Mouse (Mus musculus): ENCODE measurements around the gene Grik5. TPM values are rescaled to one million over a fixed set of nuclear protein-coding genes. Genes with fewer than 3 reads are reported as not detected.
"Not testable (repeated sequence)": the region's sequence is repeated elsewhere in the genome, so short reads cannot be mapped to it uniquely, and the experiment has no call there.

Grik5 gene
- polyA plus RNA-seq, 1 experiment from 2014 or later, result 7.0 TPM

DNA sequence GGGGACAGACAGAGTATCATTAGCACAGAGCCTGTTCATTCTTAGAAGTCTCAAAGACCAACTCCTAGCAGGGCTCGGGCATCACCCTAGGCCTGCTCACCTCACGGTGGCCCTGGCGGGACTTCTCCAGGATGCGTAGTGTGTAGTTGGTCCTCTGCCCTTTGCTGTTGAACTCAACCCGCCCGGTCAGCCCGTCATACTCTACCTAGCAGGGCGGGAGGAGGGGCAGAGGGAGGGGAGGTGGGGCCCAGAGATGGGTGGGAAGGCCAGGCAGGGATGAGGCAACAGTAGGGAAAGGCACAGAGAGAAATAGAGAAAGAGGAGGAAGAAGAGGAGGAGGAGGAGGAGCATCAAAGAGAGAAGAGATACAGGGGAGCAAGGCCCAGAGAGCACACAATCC lies 13.8 kb downstream of the Grik5 start:
- 84% methylated on average over 8 of the region's 8 CpGs for WGBS

DNA sequence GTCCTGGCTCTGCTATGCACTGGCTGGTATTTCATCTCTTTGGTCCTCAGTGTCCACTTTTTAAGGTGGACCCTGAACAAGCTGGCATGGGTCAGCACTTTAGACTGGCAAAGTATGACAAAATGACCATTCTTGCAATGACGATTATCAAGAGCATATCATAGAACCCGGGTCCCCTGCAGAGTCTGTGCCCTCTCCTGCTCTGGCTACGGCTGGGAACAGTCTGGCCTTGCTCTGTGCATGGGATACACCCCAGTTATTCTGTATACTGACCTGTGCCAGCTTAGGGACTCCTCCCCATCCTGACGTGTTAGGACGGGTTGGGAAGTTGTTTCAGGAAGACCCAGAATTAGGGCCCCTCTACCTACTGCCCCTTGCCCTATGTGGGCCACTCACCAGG lies 14.3 kb downstream of the Grik5 start:
- no peak overlapping the region for H3K4me3 ChIP-seq (ENCODE audit: low read depth, low read length)
- DNase-seq (ENCODE audit: low spot score) (no peak), ATAC-seq (replicated peaks; ENCODE audit: low FRiP score, low TSS enrichment, low read depth) (no peak)
- no peak overlapping the region for H3K9ac ChIP-seq (ENCODE audit: low read length)
- 91% methylated on average over 5 of the region's 5 CpGs for WGBS
- no peaks in the 10 kb centered on the region for H3K4me1 ChIP-seq (replicated peaks; ENCODE audit: control insufficient read depth, insufficient read depth, low read length)
- H3K9me3 ChIP-seq (ENCODE audit: control insufficient read depth, low read length), result no peaks in the 10 kb centered on the region
- no peak overlapping the region for H3K4me2 ChIP-seq (ENCODE audit: low read length)
- peaks cover 90% of the 10 kb centered on the region for H3K36me3 ChIP-seq (ENCODE audit: control insufficient read depth, insufficient read depth, low read length)
- no peaks in the 10 kb centered on the region for H3K27me3 ChIP-seq (replicated peaks; ENCODE audit: control insufficient read depth, insufficient read depth, low read length)
- H3K27ac ChIP-seq (ENCODE audit: low read depth), result no peak overlapping the region

More for the DNA sequence above, 13.8 kb downstream of the Grik5 start:
- Histone ChIP-seq H3K4me2 (ENCODE audit: low read length) (no peak overlapping the region), H3K36me3 (ENCODE audit: control insufficient read depth, insufficient read depth, low read length) (peaks cover 96% of the 10 kb centered on the region), H3K27ac (ENCODE audit: low read depth) (no peak overlapping the region), H3K9me3 (ENCODE audit: control insufficient read depth, low read length) (no peaks in the 10 kb centered on the region), H3K4me3 (ENCODE audit: low read depth, low read length) (no peak overlapping the region), H3K9ac (ENCODE audit: low read length) (no peak overlapping the region), H3K27me3 (replicated peaks; ENCODE audit: control insufficient read depth, insufficient read depth, low read length) (no peaks in the 10 kb centered on the region), H3K4me1 (replicated peaks; ENCODE audit: control insufficient read depth, insufficient read depth, low read length) (no peaks in the 10 kb centered on the region)
- no peak for DNase-seq (ENCODE audit: low spot score)
- no peak for ATAC-seq (replicated peaks; ENCODE audit: low FRiP score, low TSS enrichment, low read depth)

DNA sequence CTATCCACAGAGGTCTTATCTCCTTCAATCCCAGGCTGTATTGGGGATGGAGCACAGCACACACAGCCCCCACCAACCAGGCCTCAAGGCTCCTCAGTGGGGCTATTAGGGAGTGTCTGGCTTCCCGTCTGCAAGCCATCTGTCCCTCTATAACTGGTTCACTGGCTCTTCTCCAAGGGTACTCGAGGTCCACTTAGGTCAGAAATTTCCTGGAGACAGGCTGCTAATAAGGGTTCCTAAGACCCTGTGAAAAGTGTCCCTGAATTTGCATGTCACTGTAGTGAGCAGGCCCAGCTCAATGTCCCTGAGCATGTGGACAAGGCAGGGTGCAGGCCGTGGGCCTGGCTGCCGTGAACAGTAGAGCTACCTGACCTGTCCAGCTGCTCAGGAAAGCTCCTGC lies 15.2 kb downstream of the Grik5 start:
- Histone ChIP-seq H3K9me3 (ENCODE audit: control insufficient read depth, low read length) (no peaks in the 10 kb centered on the region), H3K36me3 (ENCODE audit: control insufficient read depth, insufficient read depth, low read length) (peaks cover 87% of the 10 kb centered on the region), H3K4me1 (replicated peaks; ENCODE audit: control insufficient read depth, insufficient read depth, low read length) (no peaks in the 10 kb centered on the region), H3K4me3 (ENCODE audit: low read depth, low read length) (no peak overlapping the region), H3K4me2 (ENCODE audit: low read length) (no peak overlapping the region), H3K9ac (ENCODE audit: low read length) (no peak overlapping the region), H3K27me3 (replicated peaks; ENCODE audit: control insufficient read depth, insufficient read depth, low read length) (no peaks in the 10 kb centered on the region), H3K27ac (ENCODE audit: low read depth) (no peak overlapping the region)
- DNase-seq (ENCODE audit: low spot score), result no peak
- WGBS, result 65% methylated on average over 4 of the region's 4 CpGs
- ATAC-seq (replicated peaks; ENCODE audit: low FRiP score, low TSS enrichment, low read depth), result no peak

DNA sequence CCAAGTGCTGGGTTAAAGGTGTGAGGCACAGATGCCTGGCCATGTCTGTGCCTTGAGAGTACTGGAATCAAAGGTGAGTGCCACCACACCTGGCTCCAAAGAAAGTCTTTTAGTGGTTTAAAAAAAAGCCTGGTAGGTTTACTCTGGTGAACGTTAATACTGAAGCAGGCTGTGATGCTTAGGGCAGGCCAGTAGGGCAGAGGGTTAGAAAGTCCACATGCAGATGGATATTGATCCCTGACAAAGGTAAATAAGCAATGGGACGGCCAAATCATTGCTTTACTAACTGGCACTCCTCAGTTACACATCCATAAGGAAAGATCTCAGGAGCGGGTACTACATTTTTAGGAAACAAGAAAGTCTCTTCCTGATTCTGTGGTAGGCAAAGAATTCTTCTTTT lies 19.6 kb downstream of the Grik5 start:
- no peak for ATAC-seq (replicated peaks; ENCODE audit: low FRiP score, low TSS enrichment, low read depth)
- Histone ChIP-seq H3K4me3 (ENCODE audit: low read depth, low read length) (no peak overlapping the region), H3K9me3 (ENCODE audit: control insufficient read depth, low read length) (no peaks in the 10 kb centered on the region), H3K27me3 (replicated peaks; ENCODE audit: control insufficient read depth, insufficient read depth, low read length) (no peaks in the 10 kb centered on the region), H3K4me1 (replicated peaks; ENCODE audit: control insufficient read depth, insufficient read depth, low read length) (no peaks in the 10 kb centered on the region), H3K36me3 (ENCODE audit: control insufficient read depth, insufficient read depth, low read length) (peaks cover 70% of the 10 kb centered on the region), H3K9ac (ENCODE audit: low read length) (no peak overlapping the region), H3K4me2 (ENCODE audit: low read length) (no peak overlapping the region), H3K27ac (ENCODE audit: low read depth) (no peak overlapping the region)
- 71% methylated on average over 3 of the region's 3 CpGs for WGBS
- no peak for DNase-seq (ENCODE audit: low spot score)

DNA sequence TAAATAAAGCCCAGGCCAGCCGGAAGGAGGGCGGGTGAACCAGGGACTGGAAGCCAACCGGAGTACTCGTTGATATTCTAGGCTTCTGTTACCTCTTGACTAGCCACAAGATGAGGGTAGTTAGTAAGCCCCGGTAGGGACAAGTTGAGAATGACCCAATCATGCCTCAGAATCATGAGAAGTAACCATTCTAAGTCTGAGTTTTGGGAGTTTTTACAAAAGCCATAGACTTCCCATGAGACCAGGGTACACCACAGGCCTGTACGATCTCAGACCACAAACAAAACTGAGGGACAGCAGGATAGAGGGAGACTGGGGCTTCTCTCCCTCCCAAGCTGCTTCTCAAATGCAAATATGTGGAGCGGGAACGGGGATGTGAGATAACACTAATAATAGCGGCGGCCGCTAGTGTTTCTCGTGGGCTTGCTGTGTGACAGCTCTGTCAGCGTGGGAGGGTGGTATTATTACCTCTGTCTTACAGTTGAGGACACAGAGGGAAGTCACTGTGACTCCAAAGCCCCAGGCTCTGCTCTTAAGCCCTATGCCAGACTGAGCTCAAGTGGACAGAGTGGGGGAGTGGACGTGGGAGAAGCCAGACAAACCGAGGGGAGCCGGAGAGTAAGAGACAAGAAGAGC lies 22.7 kb downstream of the Grik5 start:
- Histone ChIP-seq H3K36me3 (ENCODE audit: control insufficient read depth, insufficient read depth, low read length) (peaks cover 63% of the 10 kb centered on the region), H3K9me3 (ENCODE audit: control insufficient read depth, low read length) (no peaks in the 10 kb centered on the region)
- WGBS, result 82% methylated on average over 16 of the region's 16 CpGs

DNA sequence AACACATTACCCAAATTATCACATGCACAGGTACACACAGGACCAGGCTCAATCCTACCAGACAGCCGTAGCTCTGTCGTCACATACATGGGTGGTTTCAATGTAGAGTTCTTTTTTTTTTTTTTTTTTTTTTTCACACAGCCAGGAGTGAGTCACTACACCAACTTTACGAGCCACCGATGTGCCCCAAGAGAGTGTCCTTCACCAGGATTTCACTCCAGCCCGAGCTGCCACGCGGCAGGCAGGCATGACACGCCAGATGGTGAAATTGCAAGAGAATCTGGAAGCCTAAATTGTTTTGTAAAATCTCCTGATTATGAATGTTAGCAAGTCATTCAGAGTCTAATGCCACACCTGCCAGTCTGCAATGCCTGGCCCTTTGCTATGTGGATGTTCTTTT lies 24.8 kb downstream of the Grik5 start:
- H3K4me3 ChIP-seq (ENCODE audit: low read depth, low read length), result no peak overlapping the region
- no peak for ATAC-seq (replicated peaks; ENCODE audit: low FRiP score, low TSS enrichment, low read depth)
- H3K36me3 ChIP-seq (ENCODE audit: control insufficient read depth, insufficient read depth, low read length), result peaks cover 65% of the 10 kb centered on the region
- H3K4me1 ChIP-seq (replicated peaks; ENCODE audit: control insufficient read depth, insufficient read depth, low read length), result no peaks in the 10 kb centered on the region
- no peaks in the 10 kb centered on the region for H3K27me3 ChIP-seq (replicated peaks; ENCODE audit: control insufficient read depth, insufficient read depth, low read length)
- WGBS, result 92% methylated on average over 8 of the region's 8 CpGs
- H3K9me3 ChIP-seq (ENCODE audit: control insufficient read depth, low read length), result no peaks in the 10 kb centered on the region
- H3K4me2 ChIP-seq (ENCODE audit: low read length), result no peak overlapping the region
- no peak for DNase-seq (ENCODE audit: low spot score)
- H3K27ac ChIP-seq (ENCODE audit: low read depth), result no peak overlapping the region
- no peak overlapping the region for H3K9ac ChIP-seq (ENCODE audit: low read length)

More for the DNA sequence above, 22.7 kb downstream of the Grik5 start:
- no peak overlapping the region for H3K27ac ChIP-seq (ENCODE audit: low read depth)
- H3K9ac ChIP-seq (ENCODE audit: low read length), result no peak overlapping the region
- H3K4me2 ChIP-seq (ENCODE audit: low read length), result no peak overlapping the region
- no peaks in the 10 kb centered on the region for H3K27me3 ChIP-seq (replicated peaks; ENCODE audit: control insufficient read depth, insufficient read depth, low read length)
- ATAC-seq (replicated peaks; ENCODE audit: low FRiP score, low TSS enrichment, low read depth), result no peak
- no peak for DNase-seq (ENCODE audit: low spot score)
- H3K4me1 ChIP-seq (replicated peaks; ENCODE audit: control insufficient read depth, insufficient read depth, low read length), result no peaks in the 10 kb centered on the region
- no peak overlapping the region for H3K4me3 ChIP-seq (ENCODE audit: low read depth, low read length)

DNA sequence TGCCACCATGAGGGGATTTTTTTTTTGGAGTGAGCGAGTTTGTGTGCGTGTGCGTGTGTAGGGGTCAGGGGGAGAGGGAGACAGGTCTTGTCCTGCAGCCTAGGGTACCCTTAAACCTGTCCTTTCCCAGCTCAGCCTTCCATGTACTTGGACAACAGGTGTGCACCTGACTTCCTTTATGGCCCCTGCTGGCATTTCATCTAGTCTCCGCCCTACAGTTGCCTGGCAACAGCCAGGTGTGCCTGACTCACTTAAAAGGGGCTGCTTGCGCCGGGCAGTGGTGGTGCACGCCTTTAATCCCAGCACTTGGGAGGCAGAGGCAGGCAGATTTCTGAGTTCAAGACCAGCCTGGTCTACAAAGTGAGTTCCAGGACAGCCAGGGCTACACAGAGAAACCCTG lies 27.5 kb downstream of the Grik5 start:
- not testable (repeated sequence) for H3K4me2 ChIP-seq (ENCODE audit: low read length); H3K4me3 ChIP-seq (ENCODE audit: low read depth, low read length); H3K9ac ChIP-seq (ENCODE audit: low read length); H3K4me1 ChIP-seq (replicated peaks; ENCODE audit: control insufficient read depth, insufficient read depth, low read length); H3K27ac ChIP-seq (ENCODE audit: low read depth); H3K9me3 ChIP-seq (ENCODE audit: control insufficient read depth, low read length); ATAC-seq (replicated peaks; ENCODE audit: low FRiP score, low TSS enrichment, low read depth); DNase-seq (ENCODE audit: low spot score); H3K27me3 ChIP-seq (replicated peaks; ENCODE audit: control insufficient read depth, insufficient read depth, low read length)
- 80% methylated on average over 7 of the region's 7 CpGs for WGBS
- peaks cover 66% of the 10 kb centered on the region for H3K36me3 ChIP-seq (ENCODE audit: control insufficient read depth, insufficient read depth, low read length)

DNA sequence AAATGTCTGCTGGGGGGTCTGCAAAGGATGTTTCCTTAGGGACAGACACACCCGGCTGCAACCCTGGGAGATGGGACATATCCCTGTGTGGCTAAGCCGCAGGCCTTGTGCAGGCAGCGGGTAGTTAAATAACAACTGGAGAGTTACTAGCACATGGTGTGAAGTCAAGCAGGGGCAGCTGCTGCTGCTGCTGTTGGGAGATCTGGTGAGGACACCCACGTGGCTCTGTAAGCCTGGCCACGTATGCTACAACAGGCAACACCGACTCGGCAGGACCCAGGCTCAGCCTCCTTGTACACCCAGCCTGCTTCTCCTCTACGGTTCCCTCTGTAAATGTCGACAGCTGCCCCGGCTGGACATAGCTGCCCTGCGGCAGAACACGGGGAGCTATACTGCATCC lies 30.2 kb downstream of the Grik5 start:
- peaks cover 57% of the 10 kb centered on the region for H3K36me3 ChIP-seq (ENCODE audit: control insufficient read depth, insufficient read depth, low read length)
- H3K27me3 ChIP-seq (replicated peaks; ENCODE audit: control insufficient read depth, insufficient read depth, low read length), result no peaks in the 10 kb centered on the region
- H3K4me3 ChIP-seq (ENCODE audit: low read depth, low read length), result no peak overlapping the region
- WGBS, result 90% methylated on average over 12 of the region's 12 CpGs
- H3K4me2 ChIP-seq (ENCODE audit: low read length), result no peak overlapping the region
- H3K27ac ChIP-seq (ENCODE audit: low read depth), result no peak overlapping the region
- H3K9me3 ChIP-seq (ENCODE audit: control insufficient read depth, low read length), result no peaks in the 10 kb centered on the region
- no peak overlapping the region for H3K9ac ChIP-seq (ENCODE audit: low read length)
- DNase-seq (ENCODE audit: low spot score), result no peak
- H3K4me1 ChIP-seq (replicated peaks; ENCODE audit: control insufficient read depth, insufficient read depth, low read length), result no peaks in the 10 kb centered on the region
- no peak for ATAC-seq (replicated peaks; ENCODE audit: low FRiP score, low TSS enrichment, low read depth)

DNA sequence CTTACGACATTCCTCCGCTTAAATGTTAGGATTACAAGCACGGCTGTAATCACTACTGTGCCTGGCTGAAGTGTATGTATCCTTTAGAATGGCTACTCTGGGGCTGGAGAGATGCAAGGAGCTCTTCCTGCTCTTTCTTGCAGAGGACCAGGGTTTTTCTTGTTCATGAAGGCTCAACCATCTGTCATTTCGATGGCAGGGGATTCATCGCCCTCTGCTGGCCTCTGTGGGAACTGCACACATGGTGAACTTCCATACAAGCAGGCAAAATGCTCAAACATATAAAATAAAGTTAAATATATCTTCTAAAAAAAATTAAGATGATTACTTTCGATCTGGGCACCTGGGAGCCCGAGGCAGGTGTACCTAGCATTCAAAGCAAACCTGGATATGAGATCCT lies 36.2 kb downstream of the Grik5 start:
- no peak for ATAC-seq (replicated peaks; ENCODE audit: low FRiP score, low TSS enrichment, low read depth)
- no peaks in the 10 kb centered on the region for H3K4me1 ChIP-seq (replicated peaks; ENCODE audit: control insufficient read depth, insufficient read depth, low read length)
- H3K9me3 ChIP-seq (ENCODE audit: control insufficient read depth, low read length), result no peaks in the 10 kb centered on the region
- no peaks in the 10 kb centered on the region for H3K27me3 ChIP-seq (replicated peaks; ENCODE audit: control insufficient read depth, insufficient read depth, low read length)
- peak; percentile 94 for DNase-seq (ENCODE audit: low spot score)
- no peak overlapping the region for H3K4me3 ChIP-seq (ENCODE audit: low read depth, low read length)
- WGBS, result 58% methylated on average over 7 of the region's 7 CpGs
- H3K36me3 ChIP-seq (ENCODE audit: control insufficient read depth, insufficient read depth, low read length), result peaks cover 51% of the 10 kb centered on the region
- no peak overlapping the region for H3K4me2 ChIP-seq (ENCODE audit: low read length)
- H3K9ac ChIP-seq (ENCODE audit: low read length), result no peak overlapping the region
- H3K27ac ChIP-seq (ENCODE audit: low read depth), result no peak overlapping the region
